Mouse (Mus musculus): ENCODE measurements around the gene Gm38392. TPM values are rescaled to one million over a fixed set of nuclear protein-coding genes. Genes with fewer than 3 reads are reported as not detected.

Gm38392 gene
- polyA plus RNA-seq, 1 experiment from 2014 or later = 0.55 TPM

DNA sequence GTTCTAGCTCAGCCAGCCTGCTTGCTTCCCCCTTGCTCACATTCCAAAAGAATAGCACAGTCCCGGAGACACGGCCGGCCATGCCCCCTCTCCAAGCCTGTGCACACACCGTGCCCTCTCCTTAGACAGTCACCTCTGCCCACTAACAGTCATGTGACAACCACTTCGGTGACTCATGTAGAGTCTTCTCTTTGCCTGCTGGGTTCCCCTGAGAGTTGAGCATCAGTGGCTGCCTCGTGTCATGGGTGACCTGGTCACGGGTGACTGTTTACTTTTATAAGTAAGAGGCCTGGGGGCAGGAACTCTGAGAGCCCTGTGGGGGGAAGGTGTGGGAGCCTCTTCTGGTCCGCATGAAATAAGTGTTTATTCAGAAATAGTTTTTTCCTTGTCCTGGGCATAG, 53.0 kb downstream of the Gm38392 start:
- Histone ChIP-seq H3K27me3 (peaks cover 99% of the 10 kb centered on the region), H3K4me2 (no peak overlapping the region), H3K9me3 (no peaks in the 10 kb centered on the region), H3K4me3 (no peak overlapping the region), H3K4me1 (no peaks in the 10 kb centered on the region), H3K9ac (no peak overlapping the region), H3K27ac (no peak overlapping the region), H3K36me3 (no peaks in the 10 kb centered on the region)
- no peak for ATAC-seq (ENCODE audit: insufficient number of reproducible peaks, insufficient read depth, low FRiP score, low TSS enrichment, low read depth)
- WGBS = 50% methylated on average over 8 of the region's 8 CpGs

- Histone ChIP-seq H3K4me2 (no peak overlapping the region), H3K36me3 (no peaks in the 10 kb centered on the region), H3K4me3 (no peak overlapping the region), H3K9ac (no peak overlapping the region), H3K4me1 (no peaks in the 10 kb centered on the region), H3K27me3 (peaks cover 99% of the 10 kb centered on the region), H3K9me3 (no peaks in the 10 kb centered on the region), H3K27ac (no peak overlapping the region)
- 13% methylated on average over 7 of the region's 7 CpGs for WGBS
- no peak for ATAC-seq (ENCODE audit: insufficient number of reproducible peaks, insufficient read depth, low FRiP score, low TSS enrichment, low read depth)
Observed at GRCm38 (mm10) chr3:88232851-88233649, 54.0 kb downstream of the Gm38392 start.

DNA sequence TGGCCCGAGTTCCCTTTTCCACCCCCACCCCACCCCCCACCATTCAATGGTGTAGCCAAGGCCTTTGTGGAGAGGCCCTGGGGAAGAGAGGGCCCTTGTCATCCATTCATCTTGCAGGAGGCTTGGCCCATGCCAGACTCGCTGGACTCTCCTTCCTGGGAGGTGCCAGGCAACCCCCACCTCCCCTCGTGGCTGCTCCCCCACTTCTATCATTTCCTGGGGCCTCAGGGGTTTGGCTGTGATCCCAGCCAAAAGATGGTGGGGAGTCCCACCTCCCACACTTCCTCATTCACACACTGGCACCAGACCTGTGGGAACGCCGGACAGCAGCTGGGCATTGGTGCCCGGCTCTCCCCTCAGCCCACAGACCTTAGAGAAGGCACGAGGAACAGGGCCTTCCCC, 54.7 kb downstream of the Gm38392 start:
- H3K36me3 ChIP-seq = no peaks in the 10 kb centered on the region
- H3K9me3 ChIP-seq = no peaks in the 10 kb centered on the region
- 0 out of 2 replicates have a peak overlapping the region, but pooled peaks have one; percentile 21 for H3K9ac ChIP-seq
- no peak overlapping the region for H3K4me2 ChIP-seq
- no peaks in the 10 kb centered on the region for H3K4me1 ChIP-seq
- ATAC-seq (ENCODE audit: insufficient number of reproducible peaks, insufficient read depth, low FRiP score, low TSS enrichment, low read depth) = no peak
- no peak overlapping the region for H3K4me3 ChIP-seq
- H3K27ac ChIP-seq = no peak overlapping the region
- 53% methylated on average over 7 of the region's 7 CpGs for WGBS
- peaks cover 95% of the 10 kb centered on the region for H3K27me3 ChIP-seq

DNA sequence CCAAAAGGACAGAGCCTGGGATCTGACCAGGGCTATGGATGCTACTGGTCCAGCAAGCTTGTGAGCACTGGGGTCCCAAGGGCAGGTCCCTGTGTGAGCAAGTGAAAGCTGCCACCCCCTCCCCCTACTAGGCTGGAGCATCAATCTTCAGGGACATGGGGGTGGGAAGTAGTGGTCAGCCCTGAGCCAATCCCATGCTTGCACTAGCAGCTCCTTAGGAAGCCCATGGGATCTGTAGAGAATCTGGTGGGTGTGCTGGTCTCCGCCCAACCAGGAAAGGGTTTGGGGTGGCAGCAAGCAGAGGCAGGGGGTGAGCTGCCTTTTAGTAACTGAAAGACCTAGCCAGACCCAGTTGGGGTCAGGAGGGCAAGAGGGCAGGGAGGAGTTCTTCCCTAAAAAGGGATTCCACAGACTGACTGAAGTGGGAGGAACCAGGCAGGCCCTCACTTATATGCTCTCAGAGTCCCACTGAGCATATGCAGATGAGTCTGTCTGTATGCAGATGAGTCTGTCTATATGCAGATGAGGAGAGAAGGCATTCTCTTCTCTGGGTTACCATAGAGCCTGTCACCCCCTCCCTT, 55.9 kb downstream of the Gm38392 start:
- no peaks in the 10 kb centered on the region for H3K9me3 ChIP-seq
- no peak overlapping the region for H3K4me3 ChIP-seq
- H3K4me2 ChIP-seq = no peak overlapping the region
- 50% methylated on average over 1 of the region's 1 CpGs for WGBS
- no peaks in the 10 kb centered on the region for H3K4me1 ChIP-seq
- no peak for ATAC-seq (ENCODE audit: insufficient number of reproducible peaks, insufficient read depth, low FRiP score, low TSS enrichment, low read depth)
- H3K36me3 ChIP-seq = no peaks in the 10 kb centered on the region
- H3K27ac ChIP-seq = no peak overlapping the region
- peaks cover 85% of the 10 kb centered on the region for H3K27me3 ChIP-seq
- no peak overlapping the region for H3K9ac ChIP-seq

DNA sequence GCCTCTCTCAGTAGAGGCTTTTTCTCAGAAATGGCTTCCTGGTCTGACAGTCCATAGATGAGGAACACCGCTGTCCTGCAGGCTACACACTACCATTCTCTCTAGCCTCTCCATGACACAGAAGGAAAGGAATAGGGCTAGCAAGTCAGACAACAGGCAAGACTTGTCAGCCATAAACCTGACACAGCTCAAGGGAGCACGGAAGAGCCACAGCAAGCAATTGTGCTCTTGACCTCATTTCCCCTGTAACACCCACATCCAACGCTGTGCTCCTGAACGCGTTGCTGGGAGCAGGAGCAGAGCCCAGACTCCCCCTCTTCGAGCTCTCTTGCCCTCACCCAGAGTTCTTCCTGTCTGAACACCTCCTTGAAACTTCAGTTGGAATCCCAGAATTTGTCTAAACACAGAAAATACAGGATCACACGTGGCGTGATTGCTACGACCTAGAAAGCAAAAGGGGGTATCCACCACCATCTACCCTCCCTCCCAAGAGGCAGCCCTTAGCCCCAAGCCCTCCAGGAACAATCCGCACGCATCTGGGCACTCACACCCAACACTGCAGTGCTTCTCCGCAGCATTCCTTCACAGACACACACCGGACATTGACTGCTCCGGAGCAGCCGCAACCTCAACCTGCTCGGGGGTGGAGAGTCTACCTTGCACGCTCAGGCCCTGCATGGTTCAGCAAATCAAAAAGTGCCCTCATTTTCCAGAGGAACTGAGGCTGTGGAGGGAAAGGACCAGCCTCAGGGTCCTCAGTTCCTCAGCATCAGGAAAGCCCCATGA, 56.6 kb downstream of the Gm38392 start:
- peaks cover 85% of the 10 kb centered on the region for H3K27me3 ChIP-seq
- WGBS = 44% methylated on average over 17 of the region's 17 CpGs
- no peaks in the 10 kb centered on the region for H3K36me3 ChIP-seq
- H3K9ac ChIP-seq = no peak overlapping the region
- no peak overlapping the region for H3K27ac ChIP-seq
- H3K4me1 ChIP-seq = no peaks in the 10 kb centered on the region
- no peak for ATAC-seq (ENCODE audit: insufficient number of reproducible peaks, insufficient read depth, low FRiP score, low TSS enrichment, low read depth)
- no peak overlapping the region for H3K4me2 ChIP-seq
- no peaks in the 10 kb centered on the region for H3K9me3 ChIP-seq
- H3K4me3 ChIP-seq = no peak overlapping the region

GRCm38 (mm10) chr3:88229526-88229925, 57.5 kb downstream of the Gm38392 start:
- Histone ChIP-seq H3K27ac (no peak overlapping the region), H3K9me3 (no peaks in the 10 kb centered on the region), H3K4me3 (no peak overlapping the region), H3K36me3 (no peaks in the 10 kb centered on the region), H3K27me3 (peaks cover 85% of the 10 kb centered on the region), H3K4me2 (no peak overlapping the region), H3K9ac (no peak overlapping the region), H3K4me1 (no peaks in the 10 kb centered on the region)
- ATAC-seq (ENCODE audit: insufficient number of reproducible peaks, insufficient read depth, low FRiP score, low TSS enrichment, low read depth) = no peak
- WGBS = 83% methylated on average over 6 of the region's 6 CpGs

- Histone ChIP-seq H3K9me3 (no peaks in the 10 kb centered on the region), H3K27me3 (peaks cover 85% of the 10 kb centered on the region), H3K9ac (no peak overlapping the region), H3K4me3 (no peak overlapping the region), H3K4me2 (no peak overlapping the region), H3K27ac (no peak overlapping the region), H3K4me1 (no peaks in the 10 kb centered on the region), H3K36me3 (no peaks in the 10 kb centered on the region)
- 41% methylated on average over 4 of the region's 4 CpGs for WGBS
- no peak for ATAC-seq (ENCODE audit: insufficient number of reproducible peaks, insufficient read depth, low FRiP score, low TSS enrichment, low read depth)
Observed at GRCm38 (mm10) chr3:88228906-88229305, 58.1 kb downstream of the Gm38392 start.

DNA sequence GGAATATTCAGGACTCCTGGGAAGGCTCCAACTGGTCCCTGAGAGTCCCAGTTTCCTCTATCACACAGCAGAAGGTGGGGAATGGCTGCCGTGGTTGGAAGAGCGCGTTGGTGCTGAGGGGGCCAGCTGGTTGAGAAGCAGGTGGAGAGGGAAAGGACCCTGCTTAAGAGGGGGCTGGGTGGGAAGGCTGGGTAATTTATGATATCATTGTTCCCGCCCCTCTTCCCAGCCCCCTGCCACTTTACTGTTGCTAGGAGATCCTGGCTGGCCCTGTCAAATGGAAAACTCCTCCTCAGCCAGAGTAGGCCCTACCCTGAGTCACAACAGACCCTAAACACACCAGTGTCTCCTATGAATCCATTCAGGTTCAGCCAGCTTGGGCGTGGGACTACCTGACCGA, 59.0 kb downstream of the Gm38392 start:
- WGBS = 76% methylated on average over 6 of the region's 6 CpGs
- H3K4me3 ChIP-seq = no peak overlapping the region

DNA sequence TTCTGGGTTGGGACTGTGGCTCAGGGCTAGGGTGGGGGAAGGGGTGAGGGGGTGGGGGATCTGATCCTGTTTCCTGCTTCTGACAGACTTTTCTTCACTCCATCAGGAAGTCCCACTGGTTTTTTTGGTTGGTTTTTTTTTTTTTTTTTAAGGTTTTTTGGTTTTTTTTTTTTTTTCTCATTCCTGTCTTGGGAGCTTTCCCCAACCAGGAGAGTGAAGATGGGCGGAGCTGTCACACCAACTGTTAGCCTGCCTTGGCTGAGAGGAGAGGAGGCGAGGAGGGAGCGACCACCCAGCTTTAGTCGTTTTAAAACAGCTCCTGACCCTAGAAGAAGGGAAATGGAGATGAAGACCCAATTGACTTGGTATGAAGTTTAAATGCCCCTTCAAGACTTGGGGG, 59.8 kb downstream of the Gm38392 start:
- H3K4me2 ChIP-seq = no peak overlapping the region
- H3K4me3 ChIP-seq = no peak overlapping the region
- no peak for ATAC-seq (ENCODE audit: insufficient number of reproducible peaks, insufficient read depth, low FRiP score, low TSS enrichment, low read depth)
- no peaks in the 10 kb centered on the region for H3K9me3 ChIP-seq
- H3K4me1 ChIP-seq = no peaks in the 10 kb centered on the region
- no peak overlapping the region for H3K27ac ChIP-seq
- H3K9ac ChIP-seq = no peak overlapping the region
- no peaks in the 10 kb centered on the region for H3K36me3 ChIP-seq
- peaks cover 85% of the 10 kb centered on the region for H3K27me3 ChIP-seq
- 36% methylated on average over 4 of the region's 4 CpGs for WGBS

More for the DNA sequence above, 59.0 kb downstream of the Gm38392 start:
- no peak for ATAC-seq (ENCODE audit: insufficient number of reproducible peaks, insufficient read depth, low FRiP score, low TSS enrichment, low read depth)
- no peak overlapping the region for H3K27ac ChIP-seq
- no peaks in the 10 kb centered on the region for H3K9me3 ChIP-seq
- H3K27me3 ChIP-seq = peaks cover 85% of the 10 kb centered on the region
- no peak overlapping the region for H3K4me2 ChIP-seq
- no peaks in the 10 kb centered on the region for H3K36me3 ChIP-seq
- no peaks in the 10 kb centered on the region for H3K4me1 ChIP-seq
- H3K9ac ChIP-seq = no peak overlapping the region

DNA sequence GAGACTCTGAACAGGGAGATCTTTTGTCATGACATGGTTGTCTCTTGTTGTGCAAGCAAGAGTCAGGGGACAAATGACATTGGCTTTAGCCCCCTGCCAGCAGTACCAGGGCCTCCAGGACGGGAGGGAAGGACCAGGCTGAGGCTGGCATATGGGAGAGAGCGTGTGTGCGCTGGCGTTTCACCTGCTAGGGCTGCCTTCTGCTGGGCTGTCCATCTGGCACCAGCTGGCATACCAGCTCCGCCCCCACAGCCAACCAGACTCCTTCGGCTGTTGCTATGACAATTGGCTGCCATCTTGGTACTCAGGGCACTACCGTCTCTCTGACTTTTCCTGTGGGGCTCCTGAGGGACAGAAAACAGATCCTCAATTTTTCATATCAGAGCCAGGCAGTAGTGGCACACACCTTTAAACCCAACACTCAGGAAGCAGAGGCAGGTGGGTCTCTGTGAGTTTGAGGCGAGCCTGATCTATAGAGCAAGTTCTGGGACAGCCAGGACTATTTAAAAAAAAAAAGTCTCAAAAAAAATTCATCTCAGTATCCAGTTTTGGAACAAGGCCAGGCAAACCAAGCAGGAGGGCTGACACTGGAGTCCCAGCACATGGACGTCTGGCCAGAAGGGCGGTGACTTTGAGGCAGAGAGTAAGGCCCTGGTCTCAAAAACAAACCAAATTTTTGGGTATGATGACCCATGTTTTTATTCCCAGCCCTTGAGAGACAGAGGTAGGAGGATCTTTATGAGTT, 60.7 kb downstream of the Gm38392 start:
- H3K4me2 ChIP-seq = no peak overlapping the region
- no peak overlapping the region for H3K4me3 ChIP-seq
- no peak for ATAC-seq (ENCODE audit: insufficient number of reproducible peaks, insufficient read depth, low FRiP score, low TSS enrichment, low read depth)
- H3K27ac ChIP-seq = no peak overlapping the region
- H3K27me3 ChIP-seq = peaks cover 85% of the 10 kb centered on the region
- no peaks in the 10 kb centered on the region for H3K36me3 ChIP-seq
- WGBS = 85% methylated on average over 10 of the region's 10 CpGs
- no peaks in the 10 kb centered on the region for H3K9me3 ChIP-seq
- no peaks in the 10 kb centered on the region for H3K4me1 ChIP-seq
- no peak overlapping the region for H3K9ac ChIP-seq

GRCm38 (mm10) chr3:88224929-88225328, 62.1 kb downstream of the Gm38392 start:
- H3K9ac ChIP-seq = no peak overlapping the region
- peaks cover 85% of the 10 kb centered on the region for H3K27me3 ChIP-seq
- H3K4me2 ChIP-seq = no peak overlapping the region
- no peaks in the 10 kb centered on the region for H3K36me3 ChIP-seq
- no peaks in the 10 kb centered on the region for H3K9me3 ChIP-seq
- 59% methylated on average over 2 of the region's 2 CpGs for WGBS
- no peaks in the 10 kb centered on the region for H3K4me1 ChIP-seq
- ATAC-seq (ENCODE audit: insufficient number of reproducible peaks, insufficient read depth, low FRiP score, low TSS enrichment, low read depth) = no peak
- no peak overlapping the region for H3K4me3 ChIP-seq
- no peak overlapping the region for H3K27ac ChIP-seq

All from embryonic facial prominence, embryonic 13.5 days (tissue).